Mouse (Mus musculus) heart, embryonic 14.5 days (tissue): ENCODE measurements around the gene Noc3l. TPM values are rescaled to one million over a fixed set of nuclear protein-coding genes. Genes with fewer than 3 reads are reported as not detected.

Experiments
- polyA plus RNA-seq: library from polyadenylated mRNA; unstranded; fragments of >200 nt; fragmentation: Nextera tagmentation; extraction: Ambion mirVana; gene quantifications from 2 replicates; pipeline ENCODE4 v1.2.1, GENCODE M21; 2014

Gene Noc3l
- polyA plus RNA-seq, 1 experiment from 2014 or later = 4.3 TPM

Other genes starting within 250 kb of the Noc3l start
- 2.1 and 2.8 TPM in 2 replicates for gene Tbc1d12, start 17.3 kb upstream of the Noc3l start, polyA plus RNA-seq
- 22.3 and 24.3 TPM in 2 replicates for gene Hells, start 111.7 kb upstream of the Noc3l start, polyA plus RNA-seq
- gene Cyp2c55, start 187.8 kb upstream of the Noc3l start, polyA plus RNA-seq = not detected in 2 replicates
- not detected in 2 replicates for gene Cyp2c65, start 241.8 kb upstream of the Noc3l start, polyA plus RNA-seq